Mouse (Mus musculus) hindbrain, embryonic 14.5 days (tissue): ENCODE results near the gene Slc17a9. TPM values are rescaled to one million over a fixed set of nuclear protein-coding genes. Genes with fewer than 3 reads are reported as not detected.

Experiments
- ATAC-seq: fragments of 200-750 bp; cut with Nextera tagmentation; 2 replicates; pipeline ENCODE4 v1.8.0; 2017; ENCODE audit warnings: moderate number of reproducible peaks, mild to moderate bottlenecking, moderate TSS enrichment, moderate library complexity; ENCODE audit not compliant: low FRiP score
- DNase-seq: peaks from one replicate; pipeline ENCODE4 v3.0.0-alpha.2; 2015; ENCODE audit warnings: low spot score
- H3K27ac ChIP-seq: fragments of 300-500 bp; sonication (generic); 2 replicates; pipeline ENCODE4 v1.5.1; 2014; ENCODE audit warnings: mild to moderate bottlenecking, moderate library complexity
- H3K27me3 ChIP-seq: fragments of 300-500 bp; sonication (generic); 2 replicates; pipeline ENCODE4 v1.6.1; 2014; ENCODE audit warnings: mild to moderate bottlenecking, low read length, mixed read lengths; ENCODE audit not compliant: control insufficient read depth, insufficient read depth
- H3K36me3 ChIP-seq: fragments of 300-500 bp; sonication (generic); replicated peaks from 2 replicates; pipeline ENCODE4 v1.6.1; 2014; ENCODE audit not compliant: control insufficient read depth, insufficient read depth
- H3K4me1 ChIP-seq: fragments of 300-500 bp; sonication (generic); replicated peaks from 2 replicates; pipeline ENCODE4 v1.6.1; 2014; ENCODE audit warnings: antibody characterized with exemption, low read length, mixed read lengths; ENCODE audit not compliant: control insufficient read depth, insufficient read depth
- H3K4me2 ChIP-seq: fragments of 300-500 bp; sonication (generic); replicated peaks from 2 replicates; pipeline ENCODE4 v1.6.1; 2014; ENCODE audit warnings: mild to moderate bottlenecking, moderate library complexity
- H3K4me3 ChIP-seq: fragments of 300-500 bp; sonication (generic); replicated peaks from 2 replicates; pipeline ENCODE4 v1.5.1; 2014; ENCODE audit warnings: mild to moderate bottlenecking, low read length
- H3K9ac ChIP-seq: fragments of 300-500 bp; sonication (generic); 2 replicates; pipeline ENCODE4 v1.6.1; 2014
- H3K9me3 ChIP-seq: fragments of 300-500 bp; sonication (generic); 2 replicates; pipeline ENCODE4 v1.6.1; 2016; ENCODE audit warnings: low read length; ENCODE audit not compliant: control insufficient read depth
- WGBS: fragments of 180-500 bp; shearing (Covaris S2); extraction: QIAGEN DNeasy Blood & Tissue Kit; methylation state at CpG from one replicate; pipeline ENCODE4 v1.1.7; 2014; 5-methylcytosine and 5-hydroxymethylcytosine counted together
- polyA plus RNA-seq: library from polyadenylated mRNA; unstranded; fragments of >200 nt; fragmentation: Nextera tagmentation; extraction: Ambion mirVana; gene quantifications from 2 replicates; pipeline ENCODE4 v1.2.1, GENCODE M21; 2014

The Slc17a9 gene
- polyA plus RNA-seq, 1 experiment from 2014 or later: 0.16 TPM

DNA sequence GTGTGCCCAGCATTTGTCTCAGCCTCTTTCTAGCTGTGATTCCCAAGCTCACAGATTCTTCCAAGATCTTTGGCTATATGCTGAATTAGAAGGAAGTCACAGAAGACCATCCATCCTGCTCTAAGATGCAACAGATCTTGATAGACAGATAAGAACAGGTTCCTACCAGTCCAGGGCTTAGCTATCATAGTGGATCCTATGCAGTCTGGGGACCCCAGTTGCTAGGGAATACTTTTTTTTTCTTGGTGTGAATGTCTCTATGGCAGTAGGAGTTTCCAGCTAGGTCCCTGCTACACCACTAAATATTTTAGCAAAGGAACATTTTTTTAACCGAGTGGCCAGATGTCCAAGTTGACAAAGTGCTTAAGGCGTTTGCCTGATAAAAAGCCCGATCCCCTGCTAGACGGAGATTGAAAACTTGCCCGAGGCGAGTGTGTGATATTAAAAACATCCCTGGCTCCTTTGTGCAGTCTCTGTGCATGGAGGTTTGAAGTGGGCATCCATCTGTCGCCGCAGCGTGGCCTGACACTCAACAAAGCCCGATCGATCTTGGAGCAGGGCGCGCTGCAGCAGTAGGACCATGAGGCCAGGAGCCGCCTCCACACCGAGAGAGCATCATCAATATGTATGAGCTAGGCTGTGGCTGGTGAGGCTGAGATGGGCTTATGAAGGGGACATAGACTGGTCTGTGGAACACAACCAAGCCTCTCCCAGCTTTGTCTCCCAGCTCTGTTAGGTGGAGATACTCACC is 33.6 kb downstream of the Slc17a9 start:
- ATAC-seq (peak; percentile 66), DNase-seq (peak; percentile 40)
- H3K36me3 ChIP-seq: no peaks in the 10 kb centered on the region
- H3K27ac ChIP-seq: peak overlapping the region; percentile 61
- no peak overlapping the region for H3K4me3 ChIP-seq
- 14% methylated on average over 15 of the region's 15 CpGs for WGBS
- H3K4me1 ChIP-seq: peaks cover 8% of the 10 kb centered on the region
- no peaks in the 10 kb centered on the region for H3K27me3 ChIP-seq
- no peaks in the 10 kb centered on the region for H3K9me3 ChIP-seq
- no peak overlapping the region for H3K4me2 ChIP-seq
- no peak overlapping the region for H3K9ac ChIP-seq

DNA sequence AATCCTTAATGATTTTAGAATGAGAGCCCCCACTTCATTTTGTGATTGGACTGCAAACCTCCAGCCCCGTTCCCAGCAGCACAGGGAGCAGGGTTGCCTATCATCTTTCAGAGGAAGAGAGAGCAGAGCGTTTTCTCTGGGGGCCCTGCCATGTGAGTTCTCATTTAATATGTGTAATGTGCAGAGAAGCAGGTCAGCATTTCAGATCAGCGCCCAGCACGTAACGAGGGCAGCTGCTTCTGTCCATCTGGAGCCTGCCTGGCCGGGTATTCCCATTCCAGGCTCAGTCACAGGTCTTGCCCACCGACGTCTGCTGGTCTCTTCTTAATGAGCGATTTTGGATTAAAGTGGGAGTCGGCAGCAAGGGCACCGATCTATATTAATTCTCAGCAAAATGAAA is 39.9 kb downstream of the Slc17a9 start:
- Histone ChIP-seq H3K4me1 (0 out of 2 replicates have a peak, but pooled peaks cover 4% of the 10 kb centered on the region), H3K9me3 (no peaks in the 10 kb centered on the region), H3K36me3 (no peaks in the 10 kb centered on the region), H3K9ac (no peak overlapping the region), H3K27me3 (no peaks in the 10 kb centered on the region), H3K4me2 (no peak overlapping the region), H3K27ac (no peak overlapping the region), H3K4me3 (no peak overlapping the region)
- no peak for DNase-seq
- 32% methylated on average over 11 of the region's 11 CpGs for WGBS
- no peak for ATAC-seq

DNA sequence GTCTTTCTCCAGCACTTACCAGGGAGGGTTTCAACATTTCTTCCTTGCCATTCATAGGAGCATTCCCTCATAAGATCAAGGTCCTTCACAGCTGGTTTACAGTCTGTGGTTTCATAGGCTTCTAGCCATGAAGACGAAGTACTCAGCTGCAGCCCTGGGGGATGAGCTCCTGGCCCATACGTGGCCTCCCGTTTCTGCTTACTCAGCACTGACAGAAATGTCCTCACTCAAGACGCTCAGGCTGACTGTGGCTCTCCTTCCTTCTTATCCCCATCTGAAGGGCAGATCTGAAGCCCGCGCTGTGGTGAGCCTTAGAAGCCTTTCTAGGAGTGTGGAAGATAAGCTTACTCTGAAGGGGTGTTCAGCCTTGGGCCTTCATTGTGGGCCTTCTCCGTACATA is 40.6 kb downstream of the Slc17a9 start:
- Histone ChIP-seq H3K9me3 (no peaks in the 10 kb centered on the region), H3K27ac (no peak overlapping the region), H3K36me3 (no peaks in the 10 kb centered on the region), H3K9ac (no peak overlapping the region), H3K27me3 (no peaks in the 10 kb centered on the region), H3K4me1 (0 out of 2 replicates have a peak, but pooled peaks cover 4% of the 10 kb centered on the region), H3K4me3 (no peak overlapping the region), H3K4me2 (no peak overlapping the region)
- ATAC-seq (no peak), DNase-seq (no peak)
- 68% methylated on average over 7 of the region's 7 CpGs for WGBS

DNA sequence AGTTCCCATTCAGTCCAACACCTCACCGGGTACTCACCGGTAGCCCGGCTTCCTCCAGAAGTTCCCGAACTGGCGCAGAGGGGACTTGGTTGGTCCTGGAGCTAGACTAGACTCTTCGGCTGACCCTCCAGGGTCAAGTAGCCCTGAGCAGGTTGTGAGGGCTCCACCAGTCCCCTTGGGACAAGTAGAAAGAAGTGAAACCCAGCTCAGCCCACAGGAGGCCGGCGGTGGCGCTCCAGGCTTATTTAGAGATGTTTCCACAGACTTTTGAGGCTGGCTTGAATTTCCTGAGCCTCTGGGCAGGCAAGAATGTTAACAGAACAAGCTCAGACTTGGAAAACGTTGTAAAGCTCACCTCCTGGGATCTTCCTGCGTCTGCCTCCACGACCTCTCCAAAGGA is 50.2 kb downstream of the Slc17a9 start:
- Histone ChIP-seq H3K4me2 (no peak overlapping the region), H3K36me3 (no peaks in the 10 kb centered on the region), H3K9ac (no peak overlapping the region), H3K4me3 (0 out of 2 replicates have a peak overlapping the region, but pooled peaks have one; percentile 32), H3K27me3 (peaks cover 77% of the 10 kb centered on the region), H3K9me3 (no peaks in the 10 kb centered on the region), H3K4me1 (peaks cover 11% of the 10 kb centered on the region; the same call in 1 of the 2 replicates), H3K27ac (no peak overlapping the region)
- DNase-seq (no peak), ATAC-seq (no peak)
- WGBS: 2% methylated on average over 12 of the region's 12 CpGs

DNA sequence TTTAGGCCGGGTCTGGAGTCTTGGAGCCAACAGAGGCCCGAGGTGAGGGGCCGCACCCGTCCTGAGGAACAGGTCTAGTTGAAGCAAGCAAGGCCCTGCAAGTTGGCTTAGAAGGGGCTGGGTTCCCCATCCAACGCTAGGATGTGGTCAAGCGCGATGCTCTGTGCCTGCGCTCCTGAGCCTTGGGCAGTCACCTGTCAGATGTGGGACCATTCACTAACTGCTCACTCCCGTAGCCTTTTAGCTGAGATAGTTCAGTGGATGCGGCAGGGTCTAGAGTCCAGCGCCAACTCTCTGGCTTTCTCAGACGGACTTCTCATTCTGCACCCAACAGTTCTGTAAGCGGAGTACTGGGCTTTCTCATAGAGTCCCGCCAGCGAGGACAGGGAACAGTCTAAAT is 50.6 kb downstream of the Slc17a9 start:
- no peak overlapping the region for H3K27ac ChIP-seq
- DNase-seq (no peak), ATAC-seq (no peak)
- H3K4me3 ChIP-seq: peak overlapping the region; percentile 32
- H3K36me3 ChIP-seq: no peaks in the 10 kb centered on the region
- H3K9me3 ChIP-seq: no peaks in the 10 kb centered on the region
- no peak overlapping the region for H3K9ac ChIP-seq
- peaks cover 77% of the 10 kb centered on the region for H3K27me3 ChIP-seq
- peaks cover 11% of the 10 kb centered on the region; the same call in 1 of the 2 replicates for H3K4me1 ChIP-seq
- peak overlapping the region; percentile 50; the same call in 1 of the 2 replicates for H3K4me2 ChIP-seq
- 2% methylated on average over 15 of the region's 15 CpGs for WGBS

DNA sequence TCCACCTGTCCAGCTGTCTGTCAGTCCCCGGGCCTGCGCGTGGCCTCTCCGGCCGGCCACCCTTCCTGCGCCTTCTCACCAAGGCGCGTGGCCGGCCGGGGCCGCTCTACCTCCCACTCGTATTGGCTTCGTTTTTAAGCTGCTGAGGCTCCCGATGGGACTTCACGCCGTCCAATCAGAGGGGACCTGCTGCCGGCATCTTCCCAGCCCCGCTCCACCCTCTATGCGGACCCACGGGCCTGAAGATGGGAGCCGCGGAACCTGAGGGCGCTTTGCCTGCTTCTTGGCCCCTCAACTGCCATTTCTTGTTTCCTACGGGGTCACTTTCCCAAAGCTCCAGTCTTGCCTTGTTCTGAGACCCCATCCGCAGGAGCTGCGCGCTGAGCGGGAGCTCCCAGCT is 51.7 kb downstream of the Slc17a9 start, which contains the start of gene Bhlhe23:
TSS of gene Bhlhe23 (minus strand) at position 108 of the 400 bp plus-strand sequence.
- Histone ChIP-seq H3K4me3 (peak within 1 kb of the TSS; percentile 32), H3K4me1 (peaks cover 11% of the 10 kb centered on the region; the same call in 1 of the 2 replicates), H3K9ac (peak within 1 kb of the TSS; percentile 34), H3K9me3 (no peaks in the 10 kb centered on the region), H3K4me2 (peak within 1 kb of the TSS; percentile 50), H3K36me3 (no peaks in the 10 kb centered on the region), H3K27me3 (peaks cover 86% of the 10 kb centered on the region), H3K27ac (no peak within 1 kb of the TSS)
- 2% methylated on average over 28 of the region's 28 CpGs for WGBS
- ATAC-seq (no peak), DNase-seq (no peak)

DNA sequence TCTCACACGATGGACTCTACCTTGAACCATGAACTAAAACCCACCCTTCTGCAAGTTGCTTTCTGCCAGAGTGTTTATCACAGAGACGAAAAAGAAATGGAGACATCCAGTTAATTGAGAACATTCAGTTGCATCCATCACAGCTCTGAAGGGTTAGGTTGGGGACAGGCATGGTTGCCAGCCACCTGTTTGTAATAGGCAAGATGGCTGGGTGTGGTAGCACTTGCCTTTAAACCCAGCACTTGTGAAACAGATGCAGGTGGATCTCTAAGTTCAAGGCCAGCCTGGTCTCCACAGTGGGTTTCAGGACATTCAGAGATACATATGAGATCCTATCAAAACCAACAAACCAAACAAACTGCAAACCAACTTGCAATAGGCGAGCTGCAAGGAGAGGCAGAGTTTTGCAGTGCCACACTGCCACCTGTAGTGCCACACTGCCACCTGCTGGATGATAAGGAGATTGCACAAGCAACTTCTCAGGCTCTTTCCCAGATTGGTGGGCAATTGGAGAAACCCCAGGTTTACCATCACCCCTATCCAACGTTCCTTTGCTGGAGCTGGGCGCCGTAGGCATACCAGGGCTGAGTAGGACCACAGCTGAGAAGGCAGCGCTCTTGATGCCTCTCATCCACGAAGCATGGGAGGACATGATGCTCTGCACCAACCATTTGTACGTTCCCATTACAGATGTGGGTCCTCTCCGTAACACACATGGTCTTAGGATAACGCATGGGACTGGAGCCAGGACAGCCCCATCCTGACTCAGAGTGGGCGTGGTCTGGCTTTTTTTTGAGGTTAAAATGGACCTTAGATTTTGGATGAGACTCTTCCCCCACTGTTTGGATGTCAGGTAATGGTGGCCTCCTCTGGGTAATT is 54.4 kb downstream of the Slc17a9 start:
- H3K27ac ChIP-seq: no peak overlapping the region
- 23% methylated on average over 12 of the region's 12 CpGs for WGBS
- H3K9ac ChIP-seq: no peak overlapping the region
- no peak overlapping the region for H3K4me2 ChIP-seq
- H3K9me3 ChIP-seq: no peaks in the 10 kb centered on the region
- ATAC-seq (no peak; the same call in 1 of the 2 replicates), DNase-seq (peak; percentile 89)
- no peak overlapping the region for H3K4me3 ChIP-seq
- no peaks in the 10 kb centered on the region for H3K36me3 ChIP-seq
- peaks cover 64% of the 10 kb centered on the region for H3K27me3 ChIP-seq
- H3K4me1 ChIP-seq: peaks cover 11% of the 10 kb centered on the region; the same call in 1 of the 2 replicates

DNA sequence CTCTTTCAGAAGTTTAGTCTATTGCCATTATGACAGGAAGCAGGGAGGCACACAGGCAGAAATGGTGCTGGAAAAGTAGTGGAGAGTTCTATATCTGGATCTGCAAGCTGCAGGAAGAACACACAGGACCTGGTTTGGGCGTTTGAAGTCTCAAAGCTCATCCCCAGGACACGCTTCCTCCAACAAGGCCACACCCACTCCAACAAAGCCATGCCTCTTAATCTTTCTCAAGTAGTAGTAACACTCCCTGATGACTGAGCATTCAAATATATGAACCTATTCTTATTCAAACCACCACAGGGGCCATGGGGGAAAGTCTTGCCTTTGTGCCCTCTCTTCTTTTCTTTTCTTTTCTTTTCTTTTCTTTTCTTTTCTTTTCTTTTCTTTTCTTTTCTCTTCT is 55.2 kb downstream of the Slc17a9 start:
- Histone ChIP-seq H3K4me2 (no peak overlapping the region), H3K4me1 (peaks cover 11% of the 10 kb centered on the region; the same call in 1 of the 2 replicates), H3K36me3 (no peaks in the 10 kb centered on the region), H3K9me3 (no peaks in the 10 kb centered on the region), H3K4me3 (no peak overlapping the region), H3K27me3 (peaks cover 56% of the 10 kb centered on the region), H3K27ac (no peak overlapping the region), H3K9ac (no peak overlapping the region)
- WGBS: 3% methylated on average over 2 of the region's 2 CpGs
- no peak for ATAC-seq
- no peak for DNase-seq

DNA sequence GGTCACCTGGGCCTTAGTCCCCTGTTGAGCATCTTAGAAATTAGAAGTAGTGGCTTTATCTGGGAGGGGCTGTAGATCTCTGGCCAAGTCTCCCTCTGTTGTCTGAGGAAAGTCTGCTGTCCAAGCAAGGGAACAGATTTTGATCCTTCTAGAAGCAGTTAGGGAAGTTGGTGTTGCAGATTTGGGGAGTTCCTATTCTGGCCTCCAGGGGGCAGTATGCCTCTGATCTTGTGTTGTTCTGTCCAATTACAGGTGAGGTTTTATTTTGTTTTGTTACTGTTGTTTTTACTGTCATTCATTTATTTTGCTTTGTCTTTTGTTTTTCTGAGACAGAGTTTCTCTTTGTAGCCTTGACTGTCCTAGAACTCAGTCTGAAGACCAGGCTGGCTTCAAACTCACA is 61.7 kb downstream of the Slc17a9 start:
- Histone ChIP-seq H3K4me1 (peaks cover 17% of the 10 kb centered on the region), H3K36me3 (no peaks in the 10 kb centered on the region), H3K9ac (no peak overlapping the region), H3K9me3 (no peaks in the 10 kb centered on the region), H3K4me2 (no peak overlapping the region), H3K27ac (no peak overlapping the region), H3K4me3 (no peak overlapping the region), H3K27me3 (0 out of 2 replicates have a peak, but pooled peaks cover 4% of the 10 kb centered on the region)
- no peak for ATAC-seq
- peak; percentile 64 for DNase-seq
